8 mouse cellular contexts compared by ENCODE assay signal in genomic region chr9:121366135-121366863, GRCm38 (mm10).
DNase-seq lines count a peak whose midpoint lies in the region; ATAC-seq lines count a peak whose summit lies in the region.

No protein-coding gene starts in this region.

- peak; percentile 64 for DNase-seq in cerebellum, adult 11 months
- peak; percentile 78 for DNase-seq in ovary, adult 18-20 months (ENCODE audit: low spot score)
- DNase-seq in ovary, postnatal 10 days (ENCODE audit: low spot score): no peak
- DNase-seq in gastrocnemius, postnatal 14 days: peak; percentile 72
- DNase-seq in left cerebral cortex, postnatal 36 days (ENCODE audit: low spot score in 2 of 2): peak; percentile 45 to 53
- no peak for DNase-seq in c-Kit-positive CD71-positive TER-119-positive erythroid progenitor cells, embryonic 14.5 days (ENCODE audit: low spot score)

- intact Hi-C loops in gastrocnemius, postnatal 14 days (cut with DNase I; ENCODE audit: low total_unique reads): no loop called here
- intact Hi-C loops in left cerebral cortex, postnatal 36 days (cut with DNase I): no loop called here

- no peak for ATAC-seq in cerebellum, adult (ENCODE audit: insufficient number of reproducible peaks, low FRiP score, low TSS enrichment)
- no peak for ATAC-seq in megakaryocyte-erythroid progenitor cell, adult 5-6 weeks (replicated peaks; ENCODE audit: low FRiP score, low TSS enrichment, poor library complexity, severe bottlenecking)

Comparison
In these comparisons a context has a peak if more than half of its experiments do, and no peak if none do; other contexts are left out.
1. DNase-seq: peak in cerebellum, adult 11 months (single experiment), ovary, adult 18-20 months (single experiment), gastrocnemius, postnatal 14 days (single experiment) and left cerebral cortex, postnatal 36 days (2 of 2); none in ovary, postnatal 10 days (single experiment) and c-Kit-positive CD71-positive TER-119-positive erythroid progenitor cells, embryonic 14.5 days (single experiment).